Mouse (Mus musculus): ENCODE data around the gene Gnaq. TPM values are rescaled to one million over a fixed set of nuclear protein-coding genes. Genes with fewer than 3 reads are reported as not detected.

Gene Gnaq
- polyA plus RNA-seq, 1 experiment from 2014 or later: 34.0 TPM

DNA sequence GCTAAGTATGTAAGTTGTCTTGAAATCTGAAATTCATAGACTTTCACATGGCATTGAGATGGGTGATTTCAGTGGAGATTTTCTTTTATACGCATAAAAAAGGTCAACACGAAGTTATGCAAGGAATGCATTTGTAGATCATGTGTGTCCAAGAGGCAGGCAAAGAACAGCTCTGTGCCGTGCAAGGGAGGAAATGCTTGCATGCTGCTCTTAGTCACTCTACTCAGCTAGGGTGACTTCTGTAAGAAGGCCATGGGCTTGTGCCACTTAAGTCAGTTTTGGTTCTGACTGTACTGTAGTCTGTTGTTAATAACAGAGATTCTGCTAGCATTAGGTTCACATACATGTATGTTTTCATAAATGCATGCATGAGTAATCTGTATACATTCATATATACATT is 38.1 kb downstream of the Gnaq start:
- H3K27ac ChIP-seq (replicated peaks): no peak overlapping the region
- WGBS: 29% methylated on average over 3 of the region's 3 CpGs
- H3K36me3 ChIP-seq: no peaks in the 10 kb centered on the region
- no peaks in the 10 kb centered on the region for H3K27me3 ChIP-seq
- H3K9me3 ChIP-seq (replicated peaks): no peaks in the 10 kb centered on the region
- H3K4me2 ChIP-seq (replicated peaks): no peak overlapping the region
- H3K4me1 ChIP-seq: peaks cover 36% of the 10 kb centered on the region
- ATAC-seq (ENCODE audit: insufficient number of reproducible peaks, low FRiP score, low TSS enrichment, low read depth): no peak
- no peak overlapping the region for H3K4me3 ChIP-seq (replicated peaks)
- H3K9ac ChIP-seq: no peak overlapping the region

- H3K9ac ChIP-seq: no peak overlapping the region
- no peak overlapping the region for H3K27ac ChIP-seq (replicated peaks)
- 58% methylated on average over 9 of the region's 9 CpGs for WGBS
- no peak for ATAC-seq (ENCODE audit: insufficient number of reproducible peaks, low FRiP score, low TSS enrichment, low read depth)
- no peak overlapping the region for H3K4me3 ChIP-seq (replicated peaks)
- no peaks in the 10 kb centered on the region for H3K27me3 ChIP-seq
- H3K4me2 ChIP-seq (replicated peaks): no peak overlapping the region
- H3K9me3 ChIP-seq (replicated peaks): no peaks in the 10 kb centered on the region
- H3K36me3 ChIP-seq: no peaks in the 10 kb centered on the region
- peaks cover 40% of the 10 kb centered on the region for H3K4me1 ChIP-seq
These were observed 41.1 kb downstream of the Gnaq start for GRCm38 (mm10) chr19:16173721-16174120.

GRCm38 (mm10) chr19:16176426-16176825 is 43.8 kb downstream of the Gnaq start:
- no peak for ATAC-seq (ENCODE audit: insufficient number of reproducible peaks, low FRiP score, low TSS enrichment, low read depth)
- peak overlapping the region; percentile 68 for H3K27ac ChIP-seq (replicated peaks)
- no peak overlapping the region for H3K4me2 ChIP-seq (replicated peaks)

GRCm38 (mm10) chr19:16177139-16177727 is 44.6 kb downstream of the Gnaq start:
- Histone ChIP-seq H3K4me2 (replicated peaks) (no peak overlapping the region), H3K27ac (replicated peaks) (peak overlapping the region; percentile 68; the same call in 1 of the 2 replicates), H3K36me3 (no peaks in the 10 kb centered on the region), H3K27me3 (no peaks in the 10 kb centered on the region), H3K9ac (no peak overlapping the region), H3K4me1 (peaks cover 35% of the 10 kb centered on the region), H3K4me3 (replicated peaks) (no peak overlapping the region), H3K9me3 (replicated peaks) (no peaks in the 10 kb centered on the region)
- no peak for ATAC-seq (ENCODE audit: insufficient number of reproducible peaks, low FRiP score, low TSS enrichment, low read depth)
- 74% methylated on average over 8 of the region's 8 CpGs for WGBS

More at GRCm38 (mm10) chr19:16176426-16176825, 43.8 kb downstream of the Gnaq start:
- Histone ChIP-seq H3K9ac (no peak overlapping the region), H3K9me3 (replicated peaks) (no peaks in the 10 kb centered on the region), H3K27me3 (no peaks in the 10 kb centered on the region), H3K4me1 (peaks cover 34% of the 10 kb centered on the region), H3K4me3 (replicated peaks) (no peak overlapping the region), H3K36me3 (no peaks in the 10 kb centered on the region)
- WGBS: 19% methylated on average over 5 of the region's 5 CpGs

- H3K4me3 ChIP-seq (replicated peaks): no peak overlapping the region
- no peak for ATAC-seq (ENCODE audit: insufficient number of reproducible peaks, low FRiP score, low TSS enrichment, low read depth)
- H3K4me2 ChIP-seq (replicated peaks): no peak overlapping the region
- peaks cover 25% of the 10 kb centered on the region for H3K4me1 ChIP-seq
- no peaks in the 10 kb centered on the region for H3K9me3 ChIP-seq (replicated peaks)
- no peaks in the 10 kb centered on the region for H3K36me3 ChIP-seq
- no peak overlapping the region for H3K9ac ChIP-seq
- H3K27ac ChIP-seq (replicated peaks): no peak overlapping the region
- no peaks in the 10 kb centered on the region for H3K27me3 ChIP-seq
- WGBS: 70% methylated on average over 3 of the region's 3 CpGs
These were observed 48.6 kb downstream of the Gnaq start for GRCm38 (mm10) chr19:16181258-16181657.

DNA sequence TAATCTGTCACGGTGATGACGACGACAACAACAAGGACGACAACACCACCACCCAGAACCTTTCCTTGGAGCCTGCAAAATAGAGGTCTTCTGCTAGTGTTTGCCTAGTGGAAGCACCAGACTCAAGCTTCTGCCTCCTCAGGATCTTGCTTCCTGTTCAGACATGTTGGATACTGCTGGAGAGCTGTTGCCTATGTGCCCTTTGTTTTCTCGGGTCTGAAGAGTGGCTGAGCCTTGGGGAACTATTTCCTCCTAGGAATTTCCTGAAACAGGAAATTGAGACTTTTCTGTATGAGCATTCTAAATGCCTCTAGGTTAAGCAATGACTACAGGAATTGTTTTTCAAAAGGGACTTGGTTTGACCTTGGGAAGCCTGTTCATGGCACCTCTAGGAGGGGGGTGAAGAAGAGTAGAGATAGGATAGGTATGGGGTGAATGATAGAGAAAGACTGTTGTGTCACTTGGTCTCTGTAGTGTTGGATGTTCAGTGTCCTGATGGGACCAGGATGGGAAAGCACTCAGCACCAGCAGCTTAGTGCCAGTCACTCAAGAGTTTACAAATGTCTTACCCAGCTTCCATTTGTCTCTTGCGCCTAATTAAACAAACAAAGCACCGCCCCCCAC is 49.3 kb downstream of the Gnaq start:
- Histone ChIP-seq H3K36me3 (no peaks in the 10 kb centered on the region), H3K9me3 (replicated peaks) (no peaks in the 10 kb centered on the region), H3K4me1 (peaks cover 19% of the 10 kb centered on the region), H3K9ac (no peak overlapping the region), H3K4me3 (replicated peaks) (no peak overlapping the region), H3K27me3 (no peaks in the 10 kb centered on the region), H3K27ac (replicated peaks) (no peak overlapping the region), H3K4me2 (replicated peaks) (no peak overlapping the region)
- WGBS: 66% methylated on average over 7 of the region's 7 CpGs
- no peak for ATAC-seq (ENCODE audit: insufficient number of reproducible peaks, low FRiP score, low TSS enrichment, low read depth)

- H3K4me1 ChIP-seq: 0 out of 2 replicates have a peak, but pooled peaks cover 13% of the 10 kb centered on the region
- no peaks in the 10 kb centered on the region for H3K36me3 ChIP-seq
- no peaks in the 10 kb centered on the region for H3K27me3 ChIP-seq
- H3K27ac ChIP-seq (replicated peaks): no peak overlapping the region
- no peaks in the 10 kb centered on the region for H3K9me3 ChIP-seq (replicated peaks)
- H3K9ac ChIP-seq: no peak overlapping the region
- no peak for ATAC-seq (ENCODE audit: insufficient number of reproducible peaks, low FRiP score, low TSS enrichment, low read depth)
- no peak overlapping the region for H3K4me3 ChIP-seq (replicated peaks)
- no peak overlapping the region for H3K4me2 ChIP-seq (replicated peaks)
- 81% methylated on average over 10 of the region's 10 CpGs for WGBS
These were observed 51.1 kb downstream of the Gnaq start for GRCm38 (mm10) chr19:16183592-16184365.

DNA sequence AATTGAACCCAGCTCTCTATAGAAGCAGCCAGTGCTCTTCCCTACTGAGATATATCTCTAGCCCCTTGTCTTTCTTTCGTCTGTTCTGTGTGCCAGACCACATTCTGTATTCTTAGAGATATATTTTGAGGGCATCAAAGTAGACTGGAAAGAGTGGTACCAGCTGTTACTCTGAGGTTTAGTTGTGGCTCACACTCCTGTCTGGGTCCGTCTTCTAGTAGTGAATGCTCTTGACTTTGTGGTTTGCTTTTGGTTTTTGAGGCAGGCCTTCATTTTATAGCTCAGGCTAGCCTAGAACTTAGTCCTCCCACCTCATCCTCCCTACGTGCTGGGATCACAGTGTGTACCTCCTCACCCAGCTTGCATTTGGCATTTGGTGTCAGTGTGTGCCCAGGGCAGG is 54.4 kb downstream of the Gnaq start:
- no peak overlapping the region for H3K9ac ChIP-seq
- H3K27ac ChIP-seq (replicated peaks): peak overlapping the region; percentile 31; the same call in 1 of the 2 replicates
- H3K27me3 ChIP-seq: no peaks in the 10 kb centered on the region
- H3K36me3 ChIP-seq: no peaks in the 10 kb centered on the region
- H3K4me2 ChIP-seq (replicated peaks): no peak overlapping the region
- 68% methylated on average over 3 of the region's 3 CpGs for WGBS
- H3K4me3 ChIP-seq (replicated peaks): no peak overlapping the region
- no peak for ATAC-seq (ENCODE audit: insufficient number of reproducible peaks, low FRiP score, low TSS enrichment, low read depth)
- H3K9me3 ChIP-seq (replicated peaks): no peaks in the 10 kb centered on the region
- H3K4me1 ChIP-seq: peaks cover 7% of the 10 kb centered on the region; the same call in 1 of the 2 replicates

DNA sequence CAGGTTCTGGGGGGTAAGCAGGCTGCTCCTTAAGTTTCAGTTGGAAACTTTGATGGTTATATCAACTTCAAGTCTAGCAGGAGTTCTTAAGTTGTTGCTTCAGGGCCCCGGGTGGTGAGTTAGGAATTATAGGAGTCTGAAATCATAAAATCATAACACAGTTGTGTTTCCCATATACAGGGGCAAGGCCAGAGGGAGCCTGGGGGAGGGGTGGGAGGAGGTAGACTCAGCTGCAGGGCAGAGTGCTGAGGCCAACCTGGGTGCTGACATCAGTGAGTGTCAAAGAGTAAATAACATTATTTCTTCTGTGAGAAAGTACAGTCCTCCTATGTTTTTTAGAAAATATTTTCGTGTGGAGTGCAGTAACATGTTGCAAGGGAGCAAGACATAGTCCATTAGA is 55.3 kb downstream of the Gnaq start:
- Histone ChIP-seq H3K36me3 (no peaks in the 10 kb centered on the region), H3K4me1 (peaks cover 7% of the 10 kb centered on the region; the same call in 1 of the 2 replicates), H3K9ac (no peak overlapping the region), H3K27me3 (no peaks in the 10 kb centered on the region), H3K27ac (replicated peaks) (peak overlapping the region; percentile 5; the same call in 1 of the 2 replicates), H3K4me3 (replicated peaks) (no peak overlapping the region), H3K4me2 (replicated peaks) (no peak overlapping the region), H3K9me3 (replicated peaks) (no peaks in the 10 kb centered on the region)
- no peak for ATAC-seq (ENCODE audit: insufficient number of reproducible peaks, low FRiP score, low TSS enrichment, low read depth)
- 47% methylated on average over 2 of the region's 2 CpGs for WGBS

DNA sequence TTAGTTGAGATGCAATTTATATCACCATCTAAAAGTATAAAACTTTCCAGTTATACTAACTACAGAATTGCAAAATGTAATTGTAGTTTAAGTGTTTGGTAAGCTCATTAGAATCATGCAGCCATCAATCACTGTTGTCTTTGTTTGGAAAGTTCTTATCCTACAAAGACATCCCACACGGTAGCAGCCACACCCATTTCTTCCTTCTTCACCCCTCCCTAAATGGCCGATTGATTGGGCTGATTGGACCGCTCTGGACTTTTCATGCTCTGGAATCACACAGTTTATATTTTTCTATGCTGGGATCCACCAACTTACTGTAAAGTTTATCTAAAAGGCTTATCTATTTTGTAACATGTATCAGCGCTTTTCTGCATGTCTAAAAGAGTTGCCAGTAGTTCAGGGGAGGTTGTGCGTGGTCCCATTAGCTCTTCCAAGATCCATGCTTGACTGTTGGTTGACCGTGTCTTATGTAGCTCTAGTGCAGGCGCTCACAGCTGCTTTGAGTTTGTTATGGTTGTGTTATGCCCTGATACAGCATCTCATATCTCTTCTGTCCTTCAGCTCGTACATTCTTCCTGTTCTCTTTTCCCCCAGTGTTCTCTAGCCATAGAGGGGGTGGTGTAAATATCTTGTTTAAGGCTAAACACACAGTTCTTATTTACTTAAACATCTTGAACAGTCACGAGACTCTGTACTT is 56.6 kb downstream of the Gnaq start:
- Histone ChIP-seq H3K36me3 (no peaks in the 10 kb centered on the region), H3K4me2 (replicated peaks) (no peak overlapping the region), H3K27me3 (no peaks in the 10 kb centered on the region), H3K9me3 (replicated peaks) (no peaks in the 10 kb centered on the region), H3K4me1 (peaks cover 7% of the 10 kb centered on the region; the same call in 1 of the 2 replicates), H3K27ac (replicated peaks) (no peak overlapping the region), H3K9ac (no peak overlapping the region), H3K4me3 (replicated peaks) (no peak overlapping the region)
- 62% methylated on average over 9 of the region's 9 CpGs for WGBS
- no peak for ATAC-seq (ENCODE audit: insufficient number of reproducible peaks, low FRiP score, low TSS enrichment, low read depth)

GRCm38 (mm10) chr19:16198162-16198561 is 65.5 kb downstream of the Gnaq start:
- WGBS: 87% methylated on average over 3 of the region's 3 CpGs
- no peak overlapping the region for H3K9ac ChIP-seq
- no peaks in the 10 kb centered on the region for H3K36me3 ChIP-seq
- H3K4me2 ChIP-seq (replicated peaks): no peak overlapping the region
- H3K4me1 ChIP-seq: 0 out of 2 replicates have a peak, but pooled peaks cover 4% of the 10 kb centered on the region
- no peaks in the 10 kb centered on the region for H3K27me3 ChIP-seq
- no peak for ATAC-seq (ENCODE audit: insufficient number of reproducible peaks, low FRiP score, low TSS enrichment, low read depth)
- H3K27ac ChIP-seq (replicated peaks): no peak overlapping the region
- no peak overlapping the region for H3K4me3 ChIP-seq (replicated peaks)
- no peaks in the 10 kb centered on the region for H3K9me3 ChIP-seq (replicated peaks)
